Mouse (Mus musculus): ENCODE results near the gene Gulp1. TPM values are rescaled to one million over a fixed set of nuclear protein-coding genes. Genes with fewer than 3 reads are reported as not detected.

Gulp1 gene
- total and polyA plus RNA-seq, 2 experiments, result 0.42 to 0.46 TPM

DNA sequence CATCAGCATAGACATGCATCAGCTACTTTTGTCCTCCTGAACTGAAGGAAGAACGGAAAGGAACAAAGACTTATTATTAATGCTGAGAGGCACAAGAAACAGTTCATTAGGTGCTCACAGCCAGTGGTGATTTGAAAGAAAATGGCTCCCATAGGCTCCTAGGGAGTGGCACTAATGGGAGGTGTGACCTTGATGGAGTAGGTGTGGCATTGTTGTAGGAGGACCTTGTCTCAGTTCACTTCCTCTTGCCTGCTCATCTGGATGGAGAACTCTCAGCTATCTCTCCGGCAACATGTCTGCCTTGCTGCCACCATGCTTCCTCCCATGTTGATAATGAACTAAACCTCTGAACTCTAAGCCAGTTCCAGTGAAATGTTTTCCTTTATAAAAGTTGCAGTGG is 17.0 kb downstream of the Gulp1 start:
- H3K36me3 ChIP-seq (ENCODE audit: control insufficient read depth, insufficient read depth, low read length), result no peaks in the 10 kb centered on the region
- no peak for DNase-seq (ENCODE audit: extremely low read depth, low read depth, low spot score)
- H3K9ac ChIP-seq (ENCODE audit: low read depth, low read length), result no peak overlapping the region
- no peak overlapping the region for H3K27ac ChIP-seq (replicated peaks; ENCODE audit: insufficient read depth, low read depth, low read length)
- TF ChIP-seq CTCF (IDR thresholded peaks at IDR 0.05; ENCODE audit: low read depth, low read length) (no peak), POLR2A (IDR thresholded peaks at IDR 0.05; ENCODE audit: extremely low read depth, insufficient read depth, low read length) (no peak)
- no peaks in the 10 kb centered on the region for H3K27me3 ChIP-seq (ENCODE audit: control insufficient read depth, insufficient read depth, low read length)
- no peaks in the 10 kb centered on the region for H3K4me1 ChIP-seq (ENCODE audit: control insufficient read depth, insufficient read depth, low read length)
- no peak overlapping the region for H3K4me3 ChIP-seq (ENCODE audit: insufficient read depth, low read depth, low read length)
- no peaks in the 10 kb centered on the region for H3K79me2 ChIP-seq (ENCODE audit: control insufficient read depth, insufficient read depth, low read length)
- WGBS, result 82% methylated on average over 2 of the region's 2 CpGs

DNA sequence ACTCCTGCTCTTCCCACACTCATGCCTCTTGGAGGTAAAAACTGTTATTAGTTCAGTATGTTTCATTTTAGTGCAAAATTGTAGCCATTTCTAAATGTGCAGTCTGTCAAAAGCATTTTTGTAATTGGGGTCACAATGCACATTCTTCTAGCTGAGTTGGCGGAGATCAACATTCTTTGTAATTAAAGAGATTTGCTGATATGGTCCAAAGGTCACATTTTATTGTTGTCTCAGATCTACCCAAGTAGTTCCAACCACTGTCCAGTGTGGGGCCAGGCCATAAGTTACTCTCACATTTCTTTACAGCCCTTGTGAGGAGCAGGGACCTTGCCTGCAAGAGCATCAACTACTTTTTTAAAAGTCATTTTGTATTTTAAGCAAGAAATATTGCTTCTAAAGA is 24.7 kb downstream of the Gulp1 start:
- H3K36me3 ChIP-seq (ENCODE audit: control insufficient read depth, insufficient read depth, low read length), result no peaks in the 10 kb centered on the region
- 81% methylated on average over 1 of the region's 1 CpGs for WGBS
- peak; percentile 8 for DNase-seq (ENCODE audit: extremely low read depth, low read depth, low spot score)
- H3K27me3 ChIP-seq (ENCODE audit: control insufficient read depth, insufficient read depth, low read length), result no peaks in the 10 kb centered on the region
- TF ChIP-seq CTCF (IDR thresholded peaks at IDR 0.05; ENCODE audit: low read depth, low read length), result no peak
- H3K4me3 ChIP-seq (ENCODE audit: insufficient read depth, low read depth, low read length), result no peak overlapping the region
- H3K9ac ChIP-seq (ENCODE audit: low read depth, low read length), result no peak overlapping the region
- H3K27ac ChIP-seq (replicated peaks; ENCODE audit: insufficient read depth, low read depth, low read length), result no peak overlapping the region
- H3K79me2 ChIP-seq (ENCODE audit: control insufficient read depth, insufficient read depth, low read length), result no peaks in the 10 kb centered on the region
- no peaks in the 10 kb centered on the region for H3K4me1 ChIP-seq (ENCODE audit: control insufficient read depth, insufficient read depth, low read length)

DNA sequence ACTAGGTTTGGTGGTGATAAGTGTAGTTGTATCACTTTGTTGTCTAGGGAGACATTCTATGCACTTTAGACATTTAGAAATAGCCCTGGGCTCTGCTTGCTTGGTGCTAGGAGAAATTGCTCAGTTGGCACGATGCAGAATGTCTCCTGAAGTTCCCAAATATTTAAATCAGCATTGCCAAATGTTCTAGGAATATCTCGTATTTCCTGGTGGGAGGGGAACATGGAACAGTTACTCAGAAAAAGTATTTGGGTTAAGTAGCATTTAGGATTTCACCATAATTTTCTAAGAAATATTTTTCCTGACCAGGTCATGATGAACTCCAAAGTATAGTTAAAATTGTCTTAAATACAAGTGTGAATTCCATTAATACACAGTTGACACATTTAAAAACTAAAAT is 25.3 kb downstream of the Gulp1 start:
- Histone ChIP-seq H3K27ac (replicated peaks; ENCODE audit: insufficient read depth, low read depth, low read length) (no peak overlapping the region), H3K36me3 (ENCODE audit: control insufficient read depth, insufficient read depth, low read length) (no peaks in the 10 kb centered on the region), H3K79me2 (ENCODE audit: control insufficient read depth, insufficient read depth, low read length) (no peaks in the 10 kb centered on the region), H3K27me3 (ENCODE audit: control insufficient read depth, insufficient read depth, low read length) (no peaks in the 10 kb centered on the region), H3K4me1 (ENCODE audit: control insufficient read depth, insufficient read depth, low read length) (no peaks in the 10 kb centered on the region), H3K9ac (ENCODE audit: low read depth, low read length) (no peak overlapping the region), H3K4me3 (ENCODE audit: insufficient read depth, low read depth, low read length) (no peak overlapping the region)
- WGBS, result 31% methylated on average over 2 of the region's 2 CpGs
- peak; percentile 33 for DNase-seq (ENCODE audit: extremely low read depth, low read depth, low spot score)
- TF ChIP-seq POLR2A (IDR thresholded peaks at IDR 0.05; ENCODE audit: extremely low read depth, insufficient read depth, low read length) (no peak), CTCF (IDR thresholded peaks at IDR 0.05; ENCODE audit: low read depth, low read length) (no peak)

- DNase-seq (ENCODE audit: extremely low read depth, low read depth, low spot score), result no peak
- H3K79me2 ChIP-seq (ENCODE audit: control insufficient read depth, insufficient read depth, low read length), result no peaks in the 10 kb centered on the region
- H3K27ac ChIP-seq (replicated peaks; ENCODE audit: insufficient read depth, low read depth, low read length), result no peak overlapping the region
- no peak overlapping the region for H3K9ac ChIP-seq (ENCODE audit: low read depth, low read length)
- H3K4me3 ChIP-seq (ENCODE audit: insufficient read depth, low read depth, low read length), result no peak overlapping the region
- H3K36me3 ChIP-seq (ENCODE audit: control insufficient read depth, insufficient read depth, low read length), result no peaks in the 10 kb centered on the region
- TF ChIP-seq POLR2A (IDR thresholded peaks at IDR 0.05; ENCODE audit: extremely low read depth, insufficient read depth, low read length) (no peak), CTCF (IDR thresholded peaks at IDR 0.05; ENCODE audit: low read depth, low read length) (no peak)
- no peaks in the 10 kb centered on the region for H3K27me3 ChIP-seq (ENCODE audit: control insufficient read depth, insufficient read depth, low read length)
- no peaks in the 10 kb centered on the region for H3K4me1 ChIP-seq (ENCODE audit: control insufficient read depth, insufficient read depth, low read length)
- 74% methylated on average over 3 of the region's 3 CpGs for WGBS
Measured at GRCm38 (mm10) chr1:44580390-44580789, 29.1 kb downstream of the Gulp1 start.

- no peaks in the 10 kb centered on the region for H3K4me1 ChIP-seq (ENCODE audit: control insufficient read depth, insufficient read depth, low read length)
- TF ChIP-seq POLR2A (IDR thresholded peaks at IDR 0.05; ENCODE audit: extremely low read depth, insufficient read depth, low read length) (no peak), CTCF (IDR thresholded peaks at IDR 0.05; ENCODE audit: low read depth, low read length) (no peak)
- H3K36me3 ChIP-seq (ENCODE audit: control insufficient read depth, insufficient read depth, low read length), result no peaks in the 10 kb centered on the region
- no peaks in the 10 kb centered on the region for H3K79me2 ChIP-seq (ENCODE audit: control insufficient read depth, insufficient read depth, low read length)
- H3K9ac ChIP-seq (ENCODE audit: low read depth, low read length), result no peak overlapping the region
- 6% methylated on average over 3 of the region's 3 CpGs for WGBS
- no peak overlapping the region for H3K27ac ChIP-seq (replicated peaks; ENCODE audit: insufficient read depth, low read depth, low read length)
- no peaks in the 10 kb centered on the region for H3K27me3 ChIP-seq (ENCODE audit: control insufficient read depth, insufficient read depth, low read length)
- DNase-seq (ENCODE audit: extremely low read depth, low read depth, low spot score), result no peak
- H3K4me3 ChIP-seq (ENCODE audit: insufficient read depth, low read depth, low read length), result no peak overlapping the region
Measured at GRCm38 (mm10) chr1:44584886-44585385, 33.6 kb downstream of the Gulp1 start.

DNA sequence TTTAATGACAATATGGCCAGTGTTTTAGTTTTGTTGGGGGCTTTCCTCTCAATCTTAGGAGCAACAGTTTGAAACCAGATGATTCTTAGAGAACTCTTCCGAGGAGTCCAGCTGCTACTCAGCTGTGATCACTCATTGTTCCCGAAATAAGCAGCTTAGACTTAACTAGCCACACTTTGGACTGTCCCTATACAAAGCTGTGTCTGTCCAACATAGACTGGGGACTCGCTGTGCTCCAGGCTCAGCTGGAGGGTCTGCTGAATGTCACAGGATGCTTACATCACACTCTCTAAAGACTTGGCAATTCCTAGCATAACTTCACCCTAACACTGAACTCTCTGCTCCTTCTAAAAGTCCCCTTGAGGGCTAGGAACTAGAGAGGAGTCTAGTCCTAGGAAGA is 40.4 kb downstream of the Gulp1 start:
- DNase-seq (ENCODE audit: extremely low read depth, low read depth, low spot score), result no peak
- Histone ChIP-seq H3K36me3 (ENCODE audit: control insufficient read depth, insufficient read depth, low read length) (no peaks in the 10 kb centered on the region), H3K27ac (replicated peaks; ENCODE audit: insufficient read depth, low read depth, low read length) (no peak overlapping the region), H3K79me2 (ENCODE audit: control insufficient read depth, insufficient read depth, low read length) (no peaks in the 10 kb centered on the region), H3K4me1 (ENCODE audit: control insufficient read depth, insufficient read depth, low read length) (no peaks in the 10 kb centered on the region), H3K4me3 (ENCODE audit: insufficient read depth, low read depth, low read length) (no peak overlapping the region), H3K27me3 (ENCODE audit: control insufficient read depth, insufficient read depth, low read length) (no peaks in the 10 kb centered on the region), H3K9ac (ENCODE audit: low read depth, low read length) (no peak overlapping the region)
- WGBS, result 68% methylated on average over 3 of the region's 3 CpGs
- TF ChIP-seq POLR2A (IDR thresholded peaks at IDR 0.05; ENCODE audit: extremely low read depth, insufficient read depth, low read length) (no peak), CTCF (IDR thresholded peaks at IDR 0.05; ENCODE audit: low read depth, low read length) (no peak)

All from liver, adult 2 months (tissue).